Mouse (Mus musculus) CD4-positive, CD25-positive, alpha-beta regulatory T cell, adult 4 months (primary cell): ENCODE data around the gene Urod. TPM values are rescaled to one million over a fixed set of nuclear protein-coding genes. Genes with fewer than 3 reads are reported as not detected.

Experiments
- ATAC-seq: one replicate; pipeline ENCODE4 v1.8.0; 2017
- polyA plus RNA-seq, 2 experiments: library from polyadenylated mRNA; unstranded; fragments of 100-300 nt; shearing (Covaris generic); gene quantifications; one replicate each; pipeline ENCODE4 v1.2.1; 2017

The Urod gene
- 10 to 100 TPM; 74.1 to 89.7 TPM for polyA plus RNA-seq

- peak; percentile 92 for ATAC-seq
These were observed at the start of gene Urod for GRCm38 (mm10) chr4:116993672-116994621. Gene Urod (minus strand): TSS chr4:116994413.

- ATAC-seq = no peak
These were observed 47.1 kb upstream of the Urod start for GRCm38 (mm10) chr4:117041283-117041721.

- no peak for ATAC-seq
These were observed 46.6 kb upstream of the Urod start for GRCm38 (mm10) chr4:117040791-117041190.

- no peak for ATAC-seq
These were observed 45.9 kb upstream of the Urod start for GRCm38 (mm10) chr4:117039925-117040687.

- peak; percentile 34 for ATAC-seq
These were observed 36.9 kb upstream of the Urod start for GRCm38 (mm10) chr4:117031105-117031504.

- ATAC-seq = no peak
These were observed 29.3 kb upstream of the Urod start for GRCm38 (mm10) chr4:117023469-117023868.

- ATAC-seq = peak; percentile 98
These were observed 25.3 kb upstream of the Urod start, which contains the start of gene Eif2b3 for GRCm38 (mm10) chr4:117019206-117020134. Gene Eif2b3 (plus strand): TSS chr4:117019402.

- ATAC-seq = no peak
These were observed 24.1 kb upstream of the Urod start for GRCm38 (mm10) chr4:117018327-117018726.

- no peak for ATAC-seq
These were observed 23.5 kb upstream of the Urod start for GRCm38 (mm10) chr4:117017738-117018137.

- ATAC-seq = no peak
These were observed 20.7 kb upstream of the Urod start for GRCm38 (mm10) chr4:117014901-117015415.

- no peak for ATAC-seq
These were observed 19.4 kb upstream of the Urod start for GRCm38 (mm10) chr4:117013596-117013995.

- ATAC-seq = no peak
These were observed 16.0 kb upstream of the Urod start for GRCm38 (mm10) chr4:117010231-117010630.

GRCm38 (mm10) chr4:117007058-117007457 lies 12.8 kb upstream of the Urod start:
- no peak for ATAC-seq

GRCm38 (mm10) chr4:117005611-117006400 lies 11.6 kb upstream of the Urod start:
- no peak for ATAC-seq

- ATAC-seq = no peak
These were observed 10.4 kb upstream of the Urod start for GRCm38 (mm10) chr4:117004649-117005048.

- ATAC-seq = no peak
These were observed 8.6 kb upstream of the Urod start for GRCm38 (mm10) chr4:117002543-117003521.

- no peak for ATAC-seq
These were observed 7.7 kb upstream of the Urod start for GRCm38 (mm10) chr4:117001957-117002356.

GRCm38 (mm10) chr4:116999513-117000154 lies 5.4 kb upstream of the Urod start:
- ATAC-seq = no peak

- no peak for ATAC-seq
These were observed 1.6 kb upstream of the Urod start for GRCm38 (mm10) chr4:116995798-116996135.
